Mouse (Mus musculus) kidney, embryonic 14.5 days (tissue): ENCODE measurements around the gene Ppard. TPM values are rescaled to one million over a fixed set of nuclear protein-coding genes. Genes with fewer than 3 reads are reported as not detected.
"Not testable (repeated sequence)": the region's sequence is repeated elsewhere in the genome, so short reads cannot be mapped to it uniquely, and the experiment has no call there.

ENCODE experiments used
- ATAC-seq: fragments of 200-750 bp; cut with Nextera tagmentation; 2 replicates; pipeline ENCODE4 v1.8.0; 2017; ENCODE audit warnings: moderate number of reproducible peaks, mild to moderate bottlenecking, moderate TSS enrichment, moderate library complexity; ENCODE audit not compliant: low FRiP score, low TSS enrichment
- H3K27ac ChIP-seq: fragments of 300-500 bp; sonication (generic); 2 replicates; pipeline ENCODE4 v1.5.1; 2014; ENCODE audit warnings: low read depth, mild to moderate bottlenecking, low read length, moderate library complexity, mixed read lengths
- H3K27me3 ChIP-seq: fragments of 300-500 bp; sonication (generic); 2 replicates; pipeline ENCODE4 v1.6.1; 2014; ENCODE audit warnings: mild to moderate bottlenecking, low read length; ENCODE audit not compliant: control insufficient read depth, insufficient read depth
- H3K36me3 ChIP-seq: fragments of 300-500 bp; sonication (generic); 2 replicates; pipeline ENCODE4 v1.6.1; 2014; ENCODE audit warnings: low read length, mixed read lengths; ENCODE audit not compliant: control insufficient read depth, insufficient read depth
- H3K4me1 ChIP-seq: fragments of 300-500 bp; sonication (generic); 2 replicates; pipeline ENCODE4 v1.6.1; 2014; ENCODE audit warnings: low read length, mixed read lengths; ENCODE audit not compliant: control insufficient read depth, insufficient read depth
- H3K4me2 ChIP-seq: fragments of 300-500 bp; sonication (generic); replicated peaks from 2 replicates; pipeline ENCODE4 v1.6.1; 2014; ENCODE audit warnings: low read depth, mild to moderate bottlenecking, low read length
- H3K4me3 ChIP-seq: fragments of 300-500 bp; sonication (generic); 2 replicates; pipeline ENCODE4 v1.5.1; 2014; ENCODE audit warnings: mild to moderate bottlenecking, low read length
- H3K9ac ChIP-seq: fragments of 300-500 bp; sonication (generic); 2 replicates; pipeline ENCODE4 v1.6.1; 2014; ENCODE audit warnings: low read depth, mild to moderate bottlenecking, low read length, moderate library complexity
- H3K9me3 ChIP-seq: fragments of 300-500 bp; sonication (generic); 2 replicates; pipeline ENCODE4 v1.6.1; 2016; ENCODE audit warnings: low read length; ENCODE audit not compliant: control insufficient read depth
- WGBS: fragments of 180-500 bp; shearing (Covaris S2); extraction: QIAGEN DNeasy Blood & Tissue Kit; methylation state at CpG from one replicate; pipeline ENCODE4 v1.1.7; 2014; 5-methylcytosine and 5-hydroxymethylcytosine counted together
- polyA plus RNA-seq: library from polyadenylated mRNA; unstranded; fragments of >200 nt; fragmentation: Nextera tagmentation; extraction: Ambion mirVana; gene quantifications from 2 replicates; pipeline ENCODE4 v1.2.1, GENCODE M21; 2014

Ppard gene
- polyA plus RNA-seq, 1 experiment from 2014 or later = 2.3 TPM

- H3K4me1 ChIP-seq = peaks cover 36% of the 10 kb centered on the region
- under 1% methylated on average over 67 of the region's 67 CpGs for WGBS
- no peaks in the 10 kb centered on the region for H3K27me3 ChIP-seq
- peak within 1 kb of the TSS; percentile 95 for H3K4me2 ChIP-seq
- H3K9ac ChIP-seq = peak within 1 kb of the TSS; percentile 92
- no peaks in the 10 kb centered on the region for H3K9me3 ChIP-seq
- peak; percentile 85 for ATAC-seq
- H3K4me3 ChIP-seq = peak within 1 kb of the TSS; percentile 96
- peaks cover 39% of the 10 kb centered on the region for H3K36me3 ChIP-seq
- peak within 1 kb of the TSS; percentile 97 for H3K27ac ChIP-seq
Measured at GRCm38 (mm10) chr17:28328366-28328928, 95.9 kb downstream of the Ppard start, which contains the start of gene Rpl10a. Rpl10a (plus strand) TSS chr17:28328471.

GRCm38 (mm10) chr17:28328946-28329345, 96.4 kb downstream of the Ppard start:
- Histone ChIP-seq H3K4me2 (peak overlapping the region; percentile 95), H3K27me3 (no peaks in the 10 kb centered on the region), H3K4me1 (peaks cover 39% of the 10 kb centered on the region), H3K4me3 (peak overlapping the region; percentile 96), H3K9me3 (no peaks in the 10 kb centered on the region), H3K9ac (peak overlapping the region; percentile 92), H3K27ac (peak overlapping the region; percentile 97), H3K36me3 (peaks cover 39% of the 10 kb centered on the region)
- 0% methylated on average over 25 of the region's 25 CpGs for WGBS
- ATAC-seq = no peak

DNA sequence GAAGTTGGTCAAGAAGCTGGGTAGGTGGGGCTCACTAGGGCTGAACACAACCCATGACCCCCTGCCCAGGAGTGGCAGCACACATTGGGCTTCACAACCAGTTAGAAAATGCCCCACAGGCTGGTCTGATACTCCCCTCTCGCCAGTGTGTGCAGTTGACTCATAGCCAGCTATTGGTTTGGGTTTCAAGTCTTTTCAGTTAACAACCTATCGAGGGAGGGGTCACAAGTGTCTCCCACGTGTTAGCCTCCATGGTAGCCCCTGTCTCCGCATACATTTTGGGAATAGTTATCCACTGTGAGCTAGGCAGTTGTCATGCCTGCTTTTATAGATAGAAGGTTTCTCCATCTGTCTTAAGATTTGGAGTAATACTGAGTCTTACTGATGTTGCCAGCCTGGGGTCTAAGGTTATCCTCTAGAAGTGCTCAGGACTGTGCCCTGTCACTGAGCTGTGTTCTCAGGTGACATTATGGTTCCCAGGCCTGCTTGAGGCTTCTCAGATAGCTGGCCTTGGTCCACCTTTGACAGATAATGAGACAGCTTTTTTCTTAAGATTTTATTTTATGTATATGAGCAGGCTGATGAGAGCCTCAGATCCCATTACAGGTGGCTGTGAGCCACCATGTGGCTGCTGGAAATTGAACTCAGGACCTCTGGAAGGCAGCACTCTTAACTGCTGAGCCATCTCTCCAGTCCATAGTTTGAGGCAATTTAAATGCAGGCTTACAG, 97.2 kb downstream of the Ppard start:
- no peaks in the 10 kb centered on the region for H3K9me3 ChIP-seq
- peak overlapping the region; percentile 96 for H3K4me3 ChIP-seq
- peaks cover 45% of the 10 kb centered on the region for H3K4me1 ChIP-seq
- no peak for ATAC-seq
- WGBS = 3% methylated on average over 4 of the region's 4 CpGs
- peak overlapping the region; percentile 97 for H3K27ac ChIP-seq
- peak overlapping the region; percentile 92 for H3K9ac ChIP-seq
- H3K36me3 ChIP-seq = peaks cover 45% of the 10 kb centered on the region
- H3K4me2 ChIP-seq = peak overlapping the region; percentile 95
- no peaks in the 10 kb centered on the region for H3K27me3 ChIP-seq

GRCm38 (mm10) chr17:28330232-28330546, 97.7 kb downstream of the Ppard start:
- 38% methylated on average over 2 of the region's 2 CpGs for WGBS
- no peaks in the 10 kb centered on the region for H3K27me3 ChIP-seq
- peaks cover 50% of the 10 kb centered on the region for H3K36me3 ChIP-seq
- peaks cover 48% of the 10 kb centered on the region for H3K4me1 ChIP-seq
- peak overlapping the region; percentile 92 for H3K9ac ChIP-seq
- H3K4me2 ChIP-seq = peak overlapping the region; percentile 95
- no peak for ATAC-seq
- H3K9me3 ChIP-seq = no peaks in the 10 kb centered on the region
- peak overlapping the region; percentile 96 for H3K4me3 ChIP-seq
- H3K27ac ChIP-seq = peak overlapping the region; percentile 97

- not testable (repeated sequence) for H3K27ac ChIP-seq, H3K9ac ChIP-seq, H3K27me3 ChIP-seq, H3K9me3 ChIP-seq, ATAC-seq
- WGBS = 62% methylated on average over 7 of the region's 8 CpGs
- Histone ChIP-seq H3K4me3 (peak overlapping the region; percentile 96; the same call in 1 of the 2 replicates), H3K36me3 (peaks cover 52% of the 10 kb centered on the region), H3K4me1 (peaks cover 51% of the 10 kb centered on the region), H3K4me2 (peak overlapping the region; percentile 95)
Measured at GRCm38 (mm10) chr17:28330590-28330989, 98.1 kb downstream of the Ppard start.

GRCm38 (mm10) chr17:28331241-28332112, 99.0 kb downstream of the Ppard start:
- WGBS = 37% methylated on average over 5 of the region's 7 CpGs

GRCm38 (mm10) chr17:28332113-28332914, 99.8 kb downstream of the Ppard start:
- Histone ChIP-seq H3K27me3 (no peaks in the 10 kb centered on the region), H3K27ac (peak overlapping the region; percentile 38; the same call in 1 of the 2 replicates), H3K36me3 (peaks cover 66% of the 10 kb centered on the region), H3K9ac (no peak overlapping the region), H3K4me3 (no peak overlapping the region), H3K4me2 (no peak overlapping the region), H3K9me3 (no peaks in the 10 kb centered on the region), H3K4me1 (peaks cover 48% of the 10 kb centered on the region)
- WGBS = 35% methylated on average over 13 of the region's 13 CpGs
- no peak for ATAC-seq

More at GRCm38 (mm10) chr17:28331241-28332112, 99.0 kb downstream of the Ppard start:
- Histone ChIP-seq H3K4me3 (no peak overlapping the region), H3K4me1 (peaks cover 51% of the 10 kb centered on the region), H3K27me3 (no peaks in the 10 kb centered on the region), H3K4me2 (no peak overlapping the region), H3K9me3 (no peaks in the 10 kb centered on the region), H3K27ac (no peak overlapping the region), H3K9ac (no peak overlapping the region), H3K36me3 (peaks cover 61% of the 10 kb centered on the region)
- ATAC-seq = no peak

GRCm38 (mm10) chr17:28332915-28333546, 100.5 kb downstream of the Ppard start:
- Histone ChIP-seq H3K4me2 (no peak overlapping the region), H3K4me1 (peaks cover 41% of the 10 kb centered on the region), H3K36me3 (peaks cover 67% of the 10 kb centered on the region)

More at GRCm38 (mm10) chr17:28332915-28333546, 100.5 kb downstream of the Ppard start:
- no peaks in the 10 kb centered on the region for H3K27me3 ChIP-seq
- no peak overlapping the region for H3K4me3 ChIP-seq
- peak; percentile 8 for ATAC-seq
- H3K9ac ChIP-seq = peak overlapping the region; percentile 29; the same call in 1 of the 2 replicates
- H3K9me3 ChIP-seq = no peaks in the 10 kb centered on the region
- H3K27ac ChIP-seq = peak overlapping the region; percentile 39; the same call in 1 of the 2 replicates
- WGBS = 44% methylated on average over 31 of the region's 31 CpGs
